ENCODE assay signal across 23 mouse cellular contexts in genomic region chr19:44333991-44334390, GRCm38 (mm10). TPM values are rescaled to one million over a fixed set of nuclear protein-coding genes. Genes with fewer than 3 reads are reported as not detected.
"Had no signal": no experiment of that assay in that cellular context is flagged by ENCODE, and none has a peak within 500 bp of the region (broad histone marks: within the 10 kb centered on the region; RNA-seq: fewer than 3 reads in every experiment).

No protein-coding gene starts in this region.

- DNase-seq: gastrocnemius, adult 2 months; gastrocnemius, postnatal 10 days; gastrocnemius, postnatal 25 days; heart, adult 2 months; heart, postnatal 4 days; layer of hippocampus, adult 9-11 months; layer of hippocampus, postnatal 36 days; left cerebral cortex, postnatal 4 days had no signal

- H3K27ac ChIP-seq: gastrocnemius, adult 2 months; heart, adult 2 months; hindbrain, embryonic 10.5 days; hindbrain, embryonic 12.5 days; hindbrain, embryonic 14.5 days; kidney, embryonic 15.5 days; kidney, postnatal 0 days; limb, embryonic 13.5 days; limb, embryonic 15.5 days; liver, embryonic 12.5 days; liver, embryonic 14.5 days had no signal

- H3K9me3 ChIP-seq: heart, embryonic 12.5 days; hindbrain, embryonic 10.5 days; hindbrain, embryonic 12.5 days; kidney, embryonic 15.5 days; limb, embryonic 13.5 days; limb, embryonic 15.5 days; liver, embryonic 12.5 days had no signal

- H3K36me3 ChIP-seq: heart, embryonic 12.5 days; hindbrain, embryonic 10.5 days; hindbrain, embryonic 12.5 days; kidney, embryonic 15.5 days; limb, embryonic 13.5 days; limb, embryonic 15.5 days; liver, embryonic 12.5 days had no signal

- H3K9ac ChIP-seq: heart, embryonic 12.5 days; hindbrain, embryonic 12.5 days; hindbrain, embryonic 14.5 days; kidney, embryonic 15.5 days; limb, embryonic 13.5 days; limb, embryonic 15.5 days; liver, embryonic 12.5 days; liver, embryonic 14.5 days had no signal

- H3K4me1 ChIP-seq: hindbrain, embryonic 12.5 days; kidney, embryonic 15.5 days; limb, embryonic 13.5 days; limb, embryonic 15.5 days; liver, embryonic 12.5 days had no signal

- H3K4me2 ChIP-seq: heart, embryonic 12.5 days; hindbrain, embryonic 12.5 days; hindbrain, embryonic 14.5 days; kidney, embryonic 15.5 days; limb, embryonic 13.5 days; limb, embryonic 15.5 days; liver, embryonic 12.5 days had no signal

- ATAC-seq: hindbrain, embryonic 16.5 days; inflammation-experienced regulatory T-cells, adult 6 months; intestine, embryonic 16.5 days; liver, embryonic 12.5 days had no signal

- H3K27me3 ChIP-seq: heart, embryonic 12.5 days; hindbrain, embryonic 12.5 days; kidney, embryonic 15.5 days; limb, embryonic 13.5 days; limb, embryonic 15.5 days had no signal

- H3K4me3 ChIP-seq: gastrocnemius, adult 2 months; heart, adult 2 months; heart, embryonic 12.5 days; hindbrain, embryonic 10.5 days; hindbrain, embryonic 12.5 days; kidney, embryonic 15.5 days; limb, embryonic 13.5 days; limb, embryonic 15.5 days; liver, embryonic 12.5 days had no signal

RNA-seq across cellular contexts. Expression of gene Scd4, which starts 1.1 kb away (rescaled TPM):
- total RNA-seq: granulocyte monocyte progenitor cell, adult 5-6 weeks had no signal
- polyA plus RNA-seq: hindbrain, embryonic 10.5 days; limb, embryonic 11.5 days had no signal
